Mouse (Mus musculus) layer of hippocampus, adult 8-10 months (tissue): ENCODE measurements at regions not wholly inside any gene's neighbourhood (a gene's known extent, or its start where the extent isn't known, plus 50 kb on each side); places are given as distances from the start of the nearest gene placed in this dataset.

ENCODE experiments used
- DNase-seq, 2 experiments: peaks; one replicate each; pipeline ENCODE4 v3.0.0; 2022; ENCODE audit warnings: low spot score in 2 of 2

DNA sequence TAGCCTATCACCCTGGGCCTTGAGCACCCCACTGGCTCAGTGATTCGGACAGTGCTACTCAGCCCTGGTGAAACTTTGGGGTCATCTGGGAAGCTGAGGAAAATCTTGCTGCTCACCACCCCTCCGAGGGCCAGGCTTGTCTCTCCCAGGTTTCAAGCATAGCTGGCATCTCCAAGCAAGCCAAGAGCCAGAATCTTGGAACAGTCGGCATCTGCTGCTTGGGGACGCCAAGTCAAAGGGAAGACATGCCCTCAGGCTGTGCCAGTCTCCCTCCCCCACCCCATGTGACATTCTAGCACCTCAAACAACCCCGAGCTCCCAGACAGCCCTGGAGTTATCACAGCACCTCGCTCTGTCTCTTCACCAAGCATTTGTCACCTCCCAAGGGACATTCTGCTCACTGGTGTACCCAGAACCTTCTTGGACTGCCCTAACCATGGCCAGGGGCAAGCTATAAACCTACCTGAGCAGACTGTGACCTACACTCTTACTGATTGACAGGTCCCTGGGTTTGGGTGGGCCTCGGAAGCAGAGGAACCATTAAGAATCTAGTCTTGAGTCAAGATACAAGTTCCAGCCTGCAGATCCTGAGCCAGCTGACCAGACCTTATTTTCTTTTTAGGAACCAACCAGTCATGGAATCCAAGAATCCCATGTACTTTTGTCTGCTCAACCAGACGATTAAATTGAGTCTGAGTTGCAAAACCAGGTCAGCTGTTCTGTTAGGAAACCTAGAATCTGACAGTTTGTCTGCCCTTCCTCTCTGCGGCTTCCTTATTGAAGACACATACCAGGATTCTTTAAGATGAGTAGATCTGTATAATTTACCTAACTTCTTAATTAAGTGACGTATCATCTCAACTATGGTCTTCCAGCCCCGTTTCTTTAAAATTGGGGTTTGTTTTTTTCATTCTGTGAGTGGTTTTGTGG, 83.0 kb upstream of the Otos start:
- no peak for DNase-seq

DNA sequence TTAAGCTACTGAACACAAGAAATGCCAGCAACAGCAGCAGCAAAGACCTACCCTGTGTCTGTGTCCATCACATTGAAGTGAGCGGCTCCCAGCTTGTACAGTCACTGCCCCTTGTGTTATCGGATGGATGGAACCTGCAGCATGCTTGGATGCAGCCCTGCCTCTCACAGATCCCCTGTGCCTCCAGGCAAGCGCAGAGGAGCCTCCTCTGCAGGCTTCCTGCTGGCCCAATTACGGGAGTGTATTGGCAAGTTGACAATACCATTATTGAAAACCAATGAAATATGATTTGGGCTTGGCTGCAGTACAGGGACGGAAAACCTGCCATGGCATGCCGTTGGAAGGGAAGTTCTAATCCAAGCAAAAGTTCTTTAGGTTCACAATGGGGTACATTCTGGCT, 81.9 kb upstream of the Otos start:
- DNase-seq = peak; percentile 44 to 48

DNA sequence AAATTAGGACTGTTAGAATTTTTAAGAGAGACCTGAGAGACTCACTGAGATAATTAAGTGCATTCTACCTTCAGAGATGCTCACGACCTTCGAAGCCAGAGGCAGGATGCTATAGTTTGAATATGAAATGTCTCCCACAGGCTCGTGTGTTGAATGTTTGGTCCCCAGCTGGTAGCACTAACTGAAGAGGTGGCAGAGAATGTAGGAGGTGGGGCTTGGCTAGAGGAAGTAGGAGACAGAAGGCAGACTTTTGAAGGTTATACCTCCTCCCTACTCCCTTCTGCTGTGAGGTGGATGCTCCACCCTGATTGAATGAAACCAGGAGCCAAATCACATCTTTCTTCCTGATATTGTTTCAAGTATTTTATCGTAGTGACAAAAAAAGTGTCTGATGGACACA, 79.3 kb upstream of the Otos start:
- peak in 1 of 2 experiments; percentile 31 for DNase-seq

DNA sequence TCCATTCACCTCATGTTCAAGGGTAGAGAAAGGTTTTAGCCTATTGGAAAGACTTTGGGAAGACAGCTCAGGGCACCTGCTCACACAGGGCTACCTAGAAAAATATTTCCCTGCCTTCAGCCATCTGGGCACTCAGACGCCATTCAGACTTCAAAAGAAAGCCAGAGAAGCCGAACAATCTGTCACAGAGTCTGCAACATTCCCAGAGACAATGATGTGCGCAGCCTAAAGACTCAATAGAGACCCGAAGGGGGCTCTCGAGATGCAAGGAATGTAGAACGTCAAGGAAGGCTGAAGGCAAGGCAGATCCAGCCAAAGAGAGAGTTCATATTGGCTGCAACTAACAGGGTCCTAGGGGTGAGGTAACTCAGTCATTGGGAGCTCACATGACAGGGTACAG, 78.7 kb upstream of the Otos start:
- no peak for DNase-seq

DNA sequence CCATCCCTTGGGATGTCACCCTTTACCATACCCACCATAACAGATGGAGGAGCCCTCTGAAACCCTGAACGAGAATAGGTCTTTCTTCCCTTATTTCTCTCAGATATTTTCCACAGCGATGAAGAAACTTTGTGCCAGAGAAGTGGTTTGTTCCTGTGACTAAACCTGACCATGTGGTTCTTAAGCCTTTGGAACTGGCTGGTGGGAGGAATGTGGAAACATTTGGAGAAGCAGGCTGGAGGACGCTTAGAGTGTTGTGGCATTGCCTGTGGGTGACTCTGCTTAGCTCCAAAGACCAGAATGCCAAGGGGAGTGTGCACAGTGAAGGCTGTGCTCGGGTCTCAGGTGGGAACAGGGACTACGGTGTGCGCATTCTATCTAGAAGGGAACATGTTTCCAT, 77.7 kb upstream of the Otos start:
- DNase-seq = peak; percentile 47 to 51

DNA sequence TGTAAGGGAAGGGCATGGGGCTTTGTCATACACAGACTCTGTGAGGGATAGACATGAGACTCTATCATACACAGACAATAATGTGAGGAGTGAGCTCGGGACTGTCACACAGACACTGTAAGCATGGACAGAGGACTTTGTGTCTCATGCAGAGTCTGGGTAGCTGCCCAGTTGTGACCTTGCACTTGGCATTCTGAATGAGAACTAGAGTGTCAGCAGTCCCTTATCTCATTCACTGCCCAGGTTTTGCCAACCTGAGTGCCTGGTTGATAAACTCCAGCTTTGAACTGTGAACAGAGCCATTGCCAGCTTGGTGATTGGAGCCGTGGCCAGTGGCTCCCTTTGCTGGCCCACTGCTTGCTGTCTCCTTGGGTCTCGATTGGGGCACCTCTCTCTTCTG, 75.5 kb upstream of the Otos start:
- DNase-seq = no peak

DNA sequence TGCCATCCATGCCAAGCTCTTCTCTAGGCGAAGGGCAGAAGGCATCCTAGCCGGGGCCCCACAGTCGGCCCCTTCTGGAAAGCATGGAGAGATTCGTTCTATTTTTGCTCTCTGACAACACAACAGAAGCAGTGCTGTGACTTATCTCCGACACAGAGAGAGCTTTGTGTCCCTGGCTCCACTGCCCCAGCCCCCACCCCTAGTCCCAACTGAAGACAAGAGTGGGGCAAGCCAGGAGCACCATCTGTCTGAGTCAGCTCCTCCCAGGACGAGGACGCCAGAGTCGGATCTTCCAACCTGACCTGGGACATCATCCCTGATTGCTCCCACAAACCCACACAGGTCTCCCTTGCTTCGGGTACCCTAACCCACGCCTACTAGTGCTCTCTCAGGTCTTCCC, 71.9 kb upstream of the Otos start:
- no peak for DNase-seq

DNA sequence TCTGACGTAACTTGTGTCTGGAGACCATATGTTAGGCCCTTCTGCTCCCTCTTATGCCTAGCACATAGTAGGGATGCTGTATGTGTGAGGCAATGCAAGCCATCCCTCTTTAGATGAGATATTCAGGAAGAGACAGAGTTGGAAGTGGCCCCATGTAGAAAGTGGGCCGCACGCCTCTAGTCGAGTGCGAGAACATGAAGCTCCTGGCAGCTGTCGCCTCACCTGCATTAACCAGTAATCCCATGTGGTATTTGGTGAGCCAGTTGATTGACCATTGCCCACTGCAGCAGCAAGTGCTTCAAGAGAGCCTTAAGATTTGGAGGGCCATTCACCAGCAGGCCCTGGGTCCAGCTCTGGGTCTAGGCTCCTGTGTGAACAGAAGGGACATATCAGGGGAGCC, 71.2 kb upstream of the Otos start:
- DNase-seq = no peak

DNA sequence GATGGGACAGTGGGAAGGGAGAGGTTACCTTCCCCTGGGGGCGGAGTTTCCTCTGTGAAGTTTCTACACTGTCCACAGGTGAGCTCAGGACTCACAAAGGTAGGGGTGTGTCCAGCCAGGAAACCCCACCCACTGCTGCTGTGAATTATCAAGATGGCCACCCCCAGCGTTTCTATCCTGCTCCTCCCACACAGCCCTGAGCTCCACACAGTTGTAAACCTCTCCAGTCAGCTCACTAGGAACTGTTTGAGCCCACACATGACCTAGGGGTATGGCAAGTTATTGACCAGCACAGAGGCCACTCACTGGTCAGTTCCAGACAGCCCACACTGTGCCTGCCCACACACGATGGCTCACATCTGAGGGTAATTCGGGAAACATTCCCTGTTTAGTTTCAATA, 69.5 kb upstream of the Otos start:
- no peak for DNase-seq

DNA sequence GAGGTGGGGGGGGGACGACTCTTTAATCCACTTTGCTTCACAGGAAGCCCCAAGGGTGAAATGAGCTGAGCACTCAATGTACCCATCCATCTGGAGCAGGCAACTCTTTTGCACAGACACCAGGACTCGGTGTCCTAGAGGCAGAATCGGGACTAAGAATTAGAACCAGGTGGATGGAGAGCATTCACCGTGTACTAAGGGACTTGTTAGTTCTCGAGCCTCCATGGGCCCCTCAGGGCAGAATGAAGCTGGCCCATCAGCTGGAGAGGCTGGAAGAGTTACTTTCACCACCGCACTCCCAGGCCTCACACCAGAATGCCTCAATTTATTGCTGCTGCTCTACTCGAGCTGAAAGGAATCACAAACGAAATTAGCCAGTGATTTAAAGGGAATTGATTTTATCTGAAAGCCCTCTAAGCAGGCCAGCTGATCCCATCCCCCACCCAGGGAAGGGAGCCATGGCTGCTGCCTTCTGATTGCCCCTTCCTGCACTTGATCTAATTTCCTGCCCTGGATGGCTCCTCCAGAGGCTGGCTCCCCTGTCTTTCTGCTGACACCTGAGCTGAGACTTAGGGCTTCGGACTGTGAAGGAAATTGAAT, 66.2 kb upstream of the Otos start:
- no peak for DNase-seq

DNA sequence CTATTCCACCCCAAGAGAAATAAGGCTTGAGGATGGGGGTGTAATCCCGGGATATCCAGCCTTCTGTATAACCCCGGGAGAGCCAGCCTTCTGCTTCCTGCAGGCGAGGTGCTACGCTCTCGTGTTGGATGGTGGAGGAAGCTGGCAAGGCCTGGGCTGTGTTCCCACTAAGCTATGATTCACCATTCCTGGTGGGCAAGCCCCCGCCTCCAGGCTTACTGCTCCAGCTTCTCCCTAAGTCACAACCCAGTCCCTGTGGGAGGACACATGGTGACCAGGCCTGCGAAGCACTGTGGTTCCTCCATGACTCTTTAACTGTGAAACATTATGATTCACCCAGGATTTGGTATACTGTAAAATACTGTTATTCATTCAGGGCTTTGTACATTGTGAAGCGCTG, 63.7 kb upstream of the Otos start:
- peak; percentile 54 to 56 for DNase-seq

DNA sequence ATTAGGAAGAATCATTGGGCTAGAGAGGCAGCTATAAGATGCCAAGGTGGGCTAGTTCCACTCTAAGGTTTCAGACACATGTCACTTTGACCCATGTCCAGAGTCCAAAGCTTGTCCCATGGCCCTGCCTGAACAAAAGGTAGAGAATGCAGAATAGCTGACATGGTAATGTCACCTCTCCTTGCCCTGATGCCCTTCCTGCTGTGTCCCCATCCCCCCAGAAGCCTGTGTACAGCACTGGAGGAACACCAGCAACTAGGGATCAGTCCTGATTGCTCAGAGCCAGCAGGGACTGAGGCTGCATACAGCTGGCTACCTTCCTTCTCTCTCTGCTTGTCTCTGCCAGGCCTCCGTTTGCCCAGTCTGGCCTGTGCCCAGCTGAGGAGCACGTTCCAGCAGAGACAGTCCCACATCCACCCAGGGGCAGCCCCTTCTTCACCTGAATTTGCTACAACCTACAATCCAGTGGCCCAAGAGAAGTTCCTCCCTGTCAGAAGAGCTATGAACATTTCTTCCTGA, 61.7 kb upstream of the Otos start:
- no peak for DNase-seq

DNA sequence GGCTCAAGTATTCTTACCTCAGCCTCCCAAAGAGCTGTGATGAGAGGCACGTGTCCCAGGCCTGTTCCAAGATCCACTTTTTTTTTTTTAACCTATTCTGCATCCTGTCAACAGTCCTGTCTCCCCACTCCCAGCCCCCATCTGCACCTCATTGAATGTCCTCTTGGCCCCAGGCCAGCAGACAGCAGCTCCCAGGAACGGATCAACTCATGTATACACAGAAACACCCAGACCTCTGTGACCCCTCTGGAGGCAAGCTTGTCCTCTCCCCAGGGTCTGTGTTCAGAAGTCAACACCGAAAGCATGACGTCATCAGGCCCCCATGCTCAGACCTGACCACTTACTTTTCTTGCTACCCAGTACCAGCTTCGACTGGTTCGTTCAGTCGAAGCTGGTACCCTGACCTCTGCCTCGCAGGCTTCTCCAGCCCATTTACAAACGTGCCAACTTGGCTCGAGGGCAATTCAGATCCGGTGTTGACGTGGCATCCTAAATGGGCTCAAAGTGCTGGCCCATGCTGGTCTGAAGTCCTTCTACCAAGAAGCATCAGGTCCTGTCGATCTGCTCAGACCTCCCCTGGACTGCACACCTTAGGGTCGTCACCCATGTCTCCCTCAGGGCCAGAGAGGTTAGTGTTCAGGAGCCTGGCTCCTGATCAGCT, 60.7 kb upstream of the Otos start:
- DNase-seq = no peak

DNA sequence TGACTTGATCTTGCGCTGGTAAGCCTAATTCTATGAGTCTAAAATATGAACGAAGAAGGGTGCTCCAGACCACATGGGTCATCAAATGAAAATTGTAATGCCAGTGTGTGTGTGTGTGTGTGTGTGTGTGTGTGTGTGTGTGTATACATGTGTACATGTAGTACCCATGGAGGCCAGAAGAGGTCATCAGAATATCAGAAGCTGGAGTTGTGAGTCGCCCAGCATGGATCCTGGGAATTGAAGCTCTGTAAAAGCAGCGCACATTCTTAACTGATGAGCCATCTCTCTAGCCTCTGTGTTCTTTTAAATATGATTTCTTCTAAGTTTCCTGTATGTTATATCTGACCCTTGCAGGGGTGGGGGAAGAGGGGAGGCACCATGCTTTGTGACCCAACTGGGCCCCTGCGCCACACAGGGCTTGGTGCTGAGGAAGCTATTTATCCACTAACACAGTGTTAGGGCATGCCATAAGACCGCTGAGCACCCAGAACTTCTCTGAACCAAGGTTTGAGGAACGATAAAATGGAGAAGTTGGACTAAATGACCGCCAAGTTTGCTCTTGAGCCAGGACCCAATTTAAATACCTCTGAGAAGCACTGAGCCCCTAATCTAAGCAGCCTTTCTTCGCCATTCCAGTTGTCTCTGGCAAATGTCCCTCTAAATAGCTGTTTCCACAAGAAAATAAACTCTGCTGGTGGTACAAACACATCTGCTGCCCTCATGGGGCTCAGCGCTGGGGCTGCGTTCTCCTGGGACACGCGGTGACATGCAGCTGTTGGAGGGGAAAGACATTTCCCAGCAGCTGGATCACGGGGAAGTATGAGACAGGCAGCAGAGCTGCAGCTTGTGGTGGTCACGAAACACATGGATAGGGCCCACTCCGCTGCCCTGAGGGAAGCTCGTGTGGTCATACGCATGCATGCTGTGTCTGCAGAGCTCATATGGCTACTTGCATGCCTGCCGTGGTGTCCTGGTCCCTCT, 59.6 kb upstream of the Otos start:
- DNase-seq = no peak

DNA sequence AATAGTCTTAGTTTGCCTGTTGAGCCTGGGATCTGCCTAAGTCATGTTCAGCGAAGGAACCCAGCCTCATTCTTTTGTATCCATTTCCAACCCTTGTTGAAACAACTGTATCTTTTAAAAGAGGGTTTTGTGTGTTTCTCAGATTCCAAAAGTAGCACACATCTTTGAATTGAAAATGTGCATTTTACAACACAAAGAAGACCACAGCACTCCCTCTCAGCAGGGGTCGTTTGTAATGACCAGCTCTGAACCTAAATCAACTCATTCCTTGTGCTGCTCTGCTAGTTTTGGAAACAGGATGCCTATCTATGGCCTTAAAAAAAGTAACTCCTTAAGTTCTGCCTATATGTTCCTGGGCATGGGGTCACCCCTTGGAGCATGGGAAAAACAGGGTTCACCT, 58.8 kb upstream of the Otos start:
- no peak for DNase-seq

DNA sequence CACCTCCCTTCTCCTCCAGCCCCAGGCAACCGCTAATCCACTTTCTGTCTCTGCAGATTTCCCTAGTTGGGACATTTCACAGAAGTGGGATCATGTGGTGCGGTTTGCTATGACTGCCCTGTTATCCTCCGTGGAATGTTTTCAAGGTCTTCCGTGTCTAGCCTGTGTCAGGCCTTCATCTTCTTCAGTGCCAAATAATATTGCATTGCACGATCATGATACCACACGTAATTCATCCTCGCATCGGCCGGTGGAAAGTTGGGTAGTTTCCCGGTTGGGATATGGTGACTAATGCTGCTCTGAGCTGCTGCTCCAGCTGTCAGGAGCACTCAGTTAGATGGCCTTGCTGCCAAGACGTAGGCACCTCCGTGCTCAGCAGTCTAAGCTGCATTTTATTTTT, 55.3 kb upstream of the Otos start:
- DNase-seq = no peak

DNA sequence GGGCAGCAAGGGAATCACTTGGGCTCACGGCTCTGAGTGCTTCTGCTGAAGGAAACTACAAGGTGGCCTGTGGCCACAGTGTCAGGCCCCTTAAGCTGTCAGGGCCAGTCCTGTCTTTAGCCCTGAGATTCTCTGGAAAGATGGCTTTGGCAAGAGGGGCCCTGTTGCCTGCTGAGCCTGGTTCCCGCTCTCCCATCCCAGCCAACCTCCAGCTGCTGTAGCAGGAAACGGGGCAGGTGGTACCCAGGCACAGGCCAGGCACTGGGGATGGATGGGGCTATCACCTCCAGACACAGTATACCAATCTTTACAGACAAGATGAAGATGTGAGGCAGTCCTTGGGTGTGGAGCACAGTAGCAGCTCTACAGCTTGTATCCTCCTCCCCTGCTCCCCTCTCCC, 54.6 kb upstream of the Otos start:
- no peak for DNase-seq

DNA sequence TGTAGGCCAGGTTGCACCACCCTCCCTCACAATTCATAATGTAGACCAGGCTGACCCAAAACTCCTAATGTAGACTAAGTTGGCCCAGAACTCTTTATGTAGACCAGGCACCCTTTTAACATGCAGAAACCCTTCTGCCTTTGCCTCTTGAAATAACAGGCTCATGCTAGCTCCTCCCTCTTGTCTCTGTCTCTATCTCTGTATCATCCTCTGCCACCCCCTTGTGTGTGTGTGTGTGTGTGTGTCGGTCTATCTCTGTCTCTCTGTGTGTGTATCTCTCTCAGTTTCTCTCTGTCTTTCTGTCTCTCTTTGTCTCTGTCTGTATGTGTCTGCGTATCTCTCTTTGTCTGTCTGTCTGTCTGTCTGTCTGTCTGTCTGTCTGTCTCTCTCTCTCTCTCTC, 51.5 kb upstream of the Otos start:
- no peak for DNase-seq

DNA sequence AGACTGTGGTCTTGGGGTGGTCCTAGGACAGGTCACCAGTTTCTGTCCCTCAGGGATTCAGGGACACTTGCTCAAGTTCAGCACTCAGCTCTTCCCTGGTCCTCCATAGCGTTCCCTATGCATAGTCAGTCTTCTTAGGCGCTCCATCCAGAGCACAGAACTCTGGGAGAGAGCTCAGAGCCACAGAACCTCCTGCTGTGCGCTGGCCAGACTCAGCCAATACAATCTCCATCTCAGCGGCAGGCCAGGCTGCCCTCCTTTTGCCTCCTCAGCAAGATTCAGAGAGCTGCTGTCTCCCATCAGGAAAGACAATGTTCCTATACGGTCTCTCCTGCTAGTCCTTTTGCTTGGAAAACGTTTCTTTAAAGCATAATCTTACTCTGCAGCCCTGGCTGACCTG, 51.1 kb upstream of the Otos start:
- DNase-seq = no peak

DNA sequence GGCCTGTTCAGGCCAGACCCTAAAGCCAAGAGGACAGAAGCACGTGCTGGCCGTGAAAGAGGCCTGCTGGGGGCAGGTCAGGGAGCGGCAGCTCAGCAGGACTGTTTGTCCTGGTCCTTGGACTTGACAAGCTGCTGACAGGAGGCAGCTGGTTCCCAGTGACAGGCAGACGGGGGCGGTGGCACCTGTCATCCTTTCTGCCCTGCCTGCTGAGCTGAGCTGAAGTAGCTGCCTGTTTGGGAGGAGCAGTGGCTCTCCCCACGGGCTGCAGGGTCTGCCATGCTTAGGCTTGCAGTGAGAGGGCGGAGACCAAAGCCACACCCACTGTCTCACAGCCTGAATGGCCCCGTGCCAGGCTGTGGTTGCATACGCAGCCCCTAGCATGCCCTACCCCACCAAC, 50.4 kb upstream of the Otos start:
- DNase-seq = peak; percentile 73 to 78

DNA sequence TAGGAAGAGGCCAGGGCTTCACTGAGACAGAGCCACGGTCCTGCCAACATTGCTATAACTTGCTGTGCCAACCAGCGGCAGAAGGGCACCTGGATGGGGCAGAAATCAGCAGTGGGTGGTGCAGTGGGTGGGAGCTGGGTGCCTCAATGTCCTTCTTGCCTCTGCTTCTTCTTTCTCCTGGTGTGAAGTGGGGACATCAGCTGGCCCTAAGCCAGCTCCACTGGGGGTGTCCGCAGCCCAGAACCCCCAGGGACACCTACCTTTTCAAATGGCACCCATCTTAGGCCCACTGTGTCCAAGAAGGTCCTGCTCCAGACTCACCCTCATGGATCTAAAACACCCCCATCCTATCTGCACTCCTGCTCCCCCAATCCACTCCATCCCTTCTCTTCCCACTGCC, 49.9 kb upstream of the Otos start:
- no peak for DNase-seq
